Mouse (Mus musculus): ENCODE measurements around the gene Bmyc.
"Not testable (repeated sequence)": the region's sequence is repeated elsewhere in the genome, so short reads cannot be mapped to it uniquely, and the experiment has no call there.

Bmyc gene

DNA sequence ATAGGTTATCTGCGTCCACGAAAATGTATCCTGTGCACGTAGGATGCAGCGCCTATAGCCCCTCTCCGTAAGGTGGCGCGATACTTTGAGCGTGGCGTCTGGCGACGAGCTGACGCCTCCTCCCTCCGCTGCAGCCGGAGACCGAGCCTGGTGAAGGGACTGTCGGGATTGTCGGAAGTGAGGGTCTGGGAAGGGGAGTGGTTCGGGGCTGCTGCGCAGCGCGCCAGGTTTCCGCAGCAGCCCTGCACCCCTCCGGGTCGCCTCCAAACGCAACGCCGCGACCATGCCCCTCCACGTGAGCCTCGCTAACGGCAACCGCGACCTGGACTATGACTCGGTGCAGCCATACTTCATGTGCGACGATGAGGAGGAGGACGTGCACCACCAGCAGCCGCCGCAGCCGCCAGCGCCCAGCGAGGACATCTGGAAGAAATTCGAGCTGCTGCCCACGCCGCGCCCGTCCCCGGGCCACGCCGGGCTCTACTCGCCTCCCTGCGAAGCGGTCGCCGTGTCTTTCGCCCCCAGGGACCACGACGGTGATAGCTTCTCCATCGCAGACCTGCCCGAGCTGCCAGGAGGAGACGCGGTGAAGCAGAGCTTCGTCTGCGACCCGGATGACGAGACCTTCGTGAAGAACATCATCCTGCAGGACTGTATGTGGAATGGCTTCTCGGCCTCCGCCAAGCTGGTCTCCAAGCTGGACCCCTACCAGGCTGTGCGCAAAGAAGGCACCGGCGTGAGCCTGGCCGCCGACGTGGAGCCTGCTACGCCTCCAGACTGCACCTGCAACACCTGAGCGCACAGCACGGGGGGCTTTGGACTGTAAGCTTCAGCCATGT is at the start of gene Bmyc:
Gene Bmyc (plus strand): TSS at position 97 of the 839 bp plus-strand sequence.
- DNase-seq (ENCODE audit: low read depth, low spot score), result peak; percentile 80

DNA sequence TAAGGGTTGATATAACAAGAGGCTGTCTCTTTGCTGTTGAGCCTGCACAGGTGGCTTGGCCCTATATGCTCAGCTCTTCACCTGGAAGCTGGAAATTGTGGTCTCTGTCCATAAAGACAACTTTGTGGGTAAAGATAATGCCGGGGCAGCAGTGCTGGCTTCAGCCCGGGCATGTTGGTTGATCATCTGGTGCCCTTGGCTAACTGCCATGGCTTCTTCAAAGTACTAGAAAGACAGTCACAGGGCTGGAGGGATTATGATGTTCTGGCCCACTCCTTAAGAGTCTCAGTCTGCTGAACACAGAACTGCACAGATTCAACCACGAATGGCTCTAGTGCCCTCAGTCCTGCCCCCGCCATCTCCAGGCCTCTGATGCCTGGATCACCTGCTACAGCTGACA is 49.3 kb upstream of the Bmyc start:
- DNase-seq (ENCODE audit: low read depth, low spot score), result no peak

DNA sequence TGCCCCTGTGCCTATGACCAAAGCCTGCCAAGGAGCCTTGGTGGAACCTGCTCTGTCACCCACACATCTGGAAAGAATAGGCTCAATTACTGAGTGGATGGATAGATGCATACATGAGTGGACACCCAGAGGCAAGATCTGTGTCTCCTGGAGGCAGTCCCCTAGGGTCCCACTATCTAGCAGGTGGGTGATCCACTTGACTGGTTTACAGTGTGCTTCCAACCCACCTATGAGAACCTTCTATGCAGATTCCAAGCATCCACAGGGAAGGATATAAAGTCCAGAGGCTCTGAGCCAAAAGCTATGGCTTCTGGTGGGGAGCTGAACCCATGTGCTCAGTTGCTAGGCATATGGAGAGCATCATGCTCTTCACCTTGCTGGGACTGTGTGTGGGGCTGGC is 48.9 kb upstream of the Bmyc start, which contains the start of gene Lcn5:
Gene Lcn5 (plus strand): TSS at position 301 of the 400 bp plus-strand sequence.
- no peak for DNase-seq (ENCODE audit: low read depth, low spot score)

DNA sequence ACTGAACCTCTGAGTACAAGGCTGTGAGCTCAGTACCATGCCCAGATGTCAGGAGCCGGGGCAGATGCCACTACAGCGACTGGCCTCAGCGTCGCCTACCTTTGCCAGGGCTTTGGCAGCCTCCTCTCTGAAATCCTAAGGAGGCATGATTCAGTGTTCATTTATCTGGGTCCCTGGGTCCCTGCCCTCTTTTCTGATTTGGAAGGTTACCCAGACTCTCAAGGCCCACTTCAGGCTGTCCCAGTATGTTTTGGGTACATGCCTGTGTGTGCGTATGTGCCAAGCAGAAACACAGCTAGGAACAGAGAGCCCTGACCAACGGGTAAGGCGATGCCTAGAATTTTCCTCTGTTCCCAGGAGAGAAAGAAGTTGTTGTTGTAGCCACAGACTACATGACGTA is 46.3 kb upstream of the Bmyc start:
- DNase-seq (ENCODE audit: low read depth, low spot score), result no peak

DNA sequence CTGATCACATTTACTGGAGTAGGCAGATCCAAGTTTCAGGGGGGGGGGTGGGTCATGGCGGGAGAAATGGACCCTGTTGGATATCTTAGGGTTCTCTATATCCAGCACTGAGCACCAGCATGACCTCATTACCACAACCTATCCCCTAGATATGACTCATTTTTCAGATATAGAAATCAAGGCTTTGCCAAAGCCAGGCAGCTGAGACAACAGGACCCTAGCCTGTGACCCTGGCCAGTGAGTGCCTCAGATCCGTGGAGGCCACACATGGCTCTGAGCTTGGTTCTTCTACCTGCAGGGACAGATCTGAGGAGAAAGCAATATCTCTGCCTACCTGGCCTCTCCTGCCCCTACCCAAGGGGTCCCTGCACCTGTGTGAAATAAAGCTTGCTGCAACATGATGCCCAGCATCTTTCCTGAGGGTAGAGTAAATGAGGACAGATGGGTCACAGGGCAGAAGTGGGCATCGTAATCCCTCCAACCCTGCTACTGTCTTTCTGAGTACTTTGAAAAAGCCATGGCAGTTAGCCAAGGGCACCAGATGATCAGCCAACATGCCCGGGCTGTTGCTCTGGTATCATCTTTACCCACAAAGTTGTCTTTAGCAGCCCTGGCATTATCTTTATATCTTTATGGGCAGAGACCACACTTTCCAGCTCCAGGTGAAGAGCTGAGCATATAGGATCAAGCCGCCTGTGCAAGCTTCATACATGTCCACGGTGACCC is 45.1 kb upstream of the Bmyc start:
- no peak for DNase-seq (ENCODE audit: low read depth, low spot score)

DNA sequence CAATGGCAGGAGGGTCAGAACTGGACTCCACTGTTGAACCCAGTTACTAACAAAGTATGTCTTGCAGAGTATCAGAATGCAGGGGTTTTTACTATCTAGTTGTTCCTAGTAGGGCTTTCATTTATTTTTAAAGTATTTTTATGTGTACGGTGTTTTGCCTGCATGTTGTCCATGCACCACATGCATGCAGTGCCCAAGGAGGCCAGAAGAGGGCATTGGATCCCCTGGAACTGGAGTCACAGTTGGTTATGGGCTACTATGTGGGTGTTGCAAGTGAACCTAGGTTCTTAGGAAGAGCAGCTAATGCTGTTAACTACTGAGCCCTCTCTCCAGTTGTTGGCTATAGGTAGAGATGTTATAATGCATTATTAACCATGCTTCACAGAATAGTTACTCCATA is 43.0 kb upstream of the Bmyc start:
- DNase-seq (ENCODE audit: low read depth, low spot score), result peak; percentile 26

DNA sequence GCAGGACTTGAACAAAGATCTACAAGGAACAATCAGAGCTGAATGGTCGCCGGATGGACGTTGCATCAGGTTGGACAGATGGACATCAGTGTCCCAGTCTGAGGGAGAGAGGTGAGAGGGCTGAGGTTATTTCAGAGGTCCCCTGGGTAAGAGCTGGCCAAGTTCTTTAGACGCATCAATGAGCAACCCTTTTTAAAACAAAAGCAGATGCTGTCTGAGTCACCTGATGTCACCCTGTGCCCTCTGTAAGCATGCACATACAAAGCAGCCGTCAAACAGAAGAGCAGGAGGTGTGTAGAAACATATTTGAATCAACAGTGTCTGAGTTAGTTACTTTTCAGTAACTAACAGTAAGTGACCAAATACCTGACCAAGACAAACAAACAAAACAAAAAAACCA is 42.4 kb upstream of the Bmyc start:
- no peak for DNase-seq (ENCODE audit: low read depth, low spot score)

DNA sequence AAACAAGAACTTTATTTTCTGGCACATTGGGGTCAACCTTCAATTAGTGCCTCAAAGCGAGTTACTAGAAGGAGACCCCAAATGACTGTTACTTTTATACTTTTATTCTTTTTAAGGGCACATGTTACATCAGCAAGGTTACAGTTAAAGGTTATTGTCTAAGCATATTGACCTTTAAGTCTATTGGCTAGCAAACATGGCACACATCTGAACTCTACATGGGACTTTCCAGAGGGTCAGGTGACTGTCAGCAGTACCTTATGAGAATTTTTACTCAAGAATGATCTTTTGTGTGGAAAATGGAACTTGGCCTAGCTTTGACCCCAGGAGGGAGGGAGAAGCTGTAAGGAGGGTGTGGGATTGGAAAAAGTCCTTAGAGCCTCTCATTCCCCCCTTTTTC is 40.0 kb upstream of the Bmyc start:
- no peak for DNase-seq (ENCODE audit: low read depth, low spot score)

DNA sequence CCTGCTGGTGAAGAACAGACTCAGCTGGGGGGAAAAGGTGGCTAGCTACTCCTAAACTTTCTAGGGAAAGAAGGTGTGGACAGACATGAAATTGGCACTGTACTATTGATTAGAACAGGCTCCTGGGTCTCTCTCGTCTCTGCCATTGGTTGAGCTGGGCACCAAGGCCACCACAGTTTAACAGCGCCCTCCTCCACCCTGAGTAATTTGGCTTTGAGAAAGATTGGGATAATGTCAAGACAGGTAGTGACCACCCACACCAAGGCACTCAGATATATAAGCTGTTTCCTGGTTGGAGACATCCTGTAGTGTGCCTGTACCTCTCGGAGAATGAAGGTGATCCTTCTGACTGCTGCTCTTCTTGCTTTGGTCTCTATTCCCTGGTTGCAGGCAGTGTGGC is 30.1 kb upstream of the Bmyc start, which contains the start of gene Lcn6:
Gene Lcn6 (plus strand): TSS at position 301 of the 400 bp plus-strand sequence.
- DNase-seq (ENCODE audit: low read depth, low spot score), result no peak

DNA sequence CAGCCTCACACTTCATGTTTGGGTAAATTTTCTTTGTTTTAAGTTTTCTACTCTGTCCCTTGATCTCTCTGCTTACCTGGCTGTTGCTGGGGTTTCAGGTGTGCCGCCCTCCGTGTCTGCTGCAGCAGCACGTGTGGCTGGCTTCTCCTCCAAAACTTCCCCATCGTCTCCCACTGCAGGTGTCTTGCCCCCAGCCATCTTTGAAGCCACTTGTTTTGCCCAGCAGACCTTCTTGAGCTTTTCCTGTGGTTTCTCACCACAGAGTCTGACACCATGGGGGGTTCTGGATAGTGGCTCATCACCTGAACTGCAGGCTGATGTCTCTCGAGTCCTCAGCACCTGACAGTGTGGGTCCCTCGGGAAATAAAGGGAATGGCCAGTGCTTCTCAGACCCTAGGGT is 27.0 kb upstream of the Bmyc start:
- no peak for DNase-seq (ENCODE audit: low read depth, low spot score)

DNA sequence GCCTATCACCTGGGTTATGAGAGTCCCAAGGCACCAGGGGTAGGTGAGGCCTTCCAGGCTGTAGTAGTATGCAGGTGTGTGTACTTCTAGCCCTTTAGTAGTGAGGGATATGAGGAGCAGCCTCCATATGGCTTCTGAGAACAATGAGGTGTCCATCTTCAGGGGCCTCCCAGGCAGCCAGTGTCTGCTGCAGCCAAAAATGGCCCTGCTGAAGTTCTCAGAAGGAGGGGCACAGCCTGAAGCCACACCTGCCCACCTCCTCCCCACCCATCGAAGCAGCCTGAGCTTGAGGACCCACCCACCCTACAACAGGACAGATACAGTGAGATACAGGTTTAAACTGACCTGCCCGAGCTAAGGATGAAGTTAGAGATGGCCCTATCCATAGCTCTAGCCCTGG is 24.1 kb upstream of the Bmyc start, which contains the start of gene Lcn10:
Gene Lcn10 (plus strand): TSS at position 301 of the 400 bp plus-strand sequence.
- no peak for DNase-seq (ENCODE audit: low read depth, low spot score)

DNA sequence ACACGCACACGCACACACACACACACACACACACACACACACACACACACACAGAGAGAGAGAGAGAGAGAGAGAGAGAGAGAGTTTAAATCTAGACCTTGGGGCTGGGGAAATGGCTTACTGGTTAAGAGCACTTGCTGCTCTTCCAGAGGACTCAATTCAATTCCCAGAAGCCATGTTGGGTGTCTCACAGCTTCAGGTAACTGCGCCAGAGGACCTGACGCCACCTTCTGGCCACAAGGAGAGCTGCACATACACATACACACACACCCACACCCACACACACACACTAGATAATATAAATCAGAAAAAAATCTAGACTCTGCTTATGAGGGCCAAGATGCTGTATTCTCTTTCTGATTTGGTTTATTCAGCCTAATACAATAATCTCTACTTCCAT is 19.6 kb upstream of the Bmyc start:
- DNase-seq (ENCODE audit: low read depth, low spot score), result no peak

DNA sequence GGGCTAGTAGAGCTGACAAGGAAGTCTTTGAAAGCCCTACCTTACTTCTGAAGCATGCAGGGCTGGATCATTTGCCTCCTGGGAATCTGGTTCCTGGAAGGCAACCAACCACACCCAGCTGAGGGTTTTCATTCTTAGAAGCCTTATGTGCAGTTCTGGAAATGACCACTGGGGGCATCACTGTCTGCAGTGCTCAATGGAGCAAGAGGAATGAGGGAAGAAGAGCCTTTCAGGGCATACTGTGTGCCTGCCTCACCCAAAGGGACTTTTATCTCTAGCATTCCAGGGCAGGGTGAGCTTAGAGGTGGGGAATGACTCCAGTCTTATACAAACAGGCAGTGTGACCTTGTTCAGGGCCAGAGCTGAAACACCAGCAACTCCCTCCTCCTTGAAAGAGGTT is 11.9 kb upstream of the Bmyc start:
- peak; percentile 45 for DNase-seq (ENCODE audit: low read depth, low spot score)

DNA sequence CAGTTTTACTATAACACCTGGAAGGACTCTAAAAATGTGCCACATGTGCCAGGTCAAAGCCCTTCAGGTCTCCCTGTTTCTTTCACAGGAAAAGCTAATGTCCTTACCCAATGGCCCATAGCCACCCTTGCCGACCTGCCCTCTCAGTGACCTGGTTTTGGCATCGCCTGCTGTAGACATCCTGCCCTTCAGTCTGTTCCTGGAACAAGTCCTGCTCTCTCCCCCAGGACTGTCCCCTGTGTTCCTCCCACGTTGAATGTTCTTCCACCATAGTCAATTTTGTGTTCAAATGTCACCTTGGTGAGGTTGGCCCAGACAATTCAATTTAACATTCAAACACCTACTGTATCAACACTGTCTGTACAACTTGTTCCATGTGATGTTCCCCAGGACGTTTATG is 9.6 kb upstream of the Bmyc start:
- no peak for DNase-seq (ENCODE audit: low read depth, low spot score)

DNA sequence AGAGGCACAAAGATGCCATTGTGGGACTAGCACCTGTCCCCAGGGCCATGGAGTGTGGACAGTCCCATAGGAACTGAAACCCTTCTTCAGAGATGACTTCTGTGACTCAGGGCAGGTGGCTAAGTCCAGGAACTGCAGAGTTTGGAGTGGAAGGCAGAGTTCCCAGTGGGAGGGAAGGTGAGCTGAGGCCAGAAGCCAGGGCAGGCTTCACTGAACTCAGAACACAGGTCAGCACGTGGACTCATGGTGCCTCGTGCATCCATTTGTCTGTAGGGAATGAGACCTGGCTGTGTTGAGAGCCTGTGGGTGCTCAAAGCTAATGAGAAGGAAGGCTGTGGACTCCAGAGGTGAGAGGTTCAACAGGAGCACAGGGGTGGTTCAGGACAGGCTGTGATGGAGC is 7.8 kb upstream of the Bmyc start:
- no peak for DNase-seq (ENCODE audit: low read depth, low spot score)

DNA sequence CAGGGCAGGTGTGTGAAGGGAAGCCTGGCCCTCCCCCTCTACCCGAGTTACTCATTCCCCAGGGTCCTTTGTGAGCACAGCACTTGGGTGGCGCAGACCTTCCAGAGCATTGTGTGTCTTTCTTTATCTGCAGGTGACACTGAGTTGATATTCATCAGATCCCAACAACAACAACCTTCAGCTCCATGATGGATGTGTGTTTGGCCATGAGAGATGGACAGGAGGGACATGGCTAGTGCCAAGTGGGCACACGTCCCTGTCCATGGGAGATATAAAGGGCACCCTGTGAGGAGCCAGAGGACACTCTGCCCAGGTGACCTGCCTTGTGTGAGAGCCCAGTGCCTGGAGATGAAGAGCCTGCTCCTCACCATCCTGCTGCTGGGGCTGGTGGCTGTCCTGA is 6.8 kb upstream of the Bmyc start, which contains the start of gene Obp2a:
Gene Obp2a (plus strand): TSS at position 301 of the 400 bp plus-strand sequence.
- DNase-seq (ENCODE audit: low read depth, low spot score), result not testable (repeated sequence)

DNA sequence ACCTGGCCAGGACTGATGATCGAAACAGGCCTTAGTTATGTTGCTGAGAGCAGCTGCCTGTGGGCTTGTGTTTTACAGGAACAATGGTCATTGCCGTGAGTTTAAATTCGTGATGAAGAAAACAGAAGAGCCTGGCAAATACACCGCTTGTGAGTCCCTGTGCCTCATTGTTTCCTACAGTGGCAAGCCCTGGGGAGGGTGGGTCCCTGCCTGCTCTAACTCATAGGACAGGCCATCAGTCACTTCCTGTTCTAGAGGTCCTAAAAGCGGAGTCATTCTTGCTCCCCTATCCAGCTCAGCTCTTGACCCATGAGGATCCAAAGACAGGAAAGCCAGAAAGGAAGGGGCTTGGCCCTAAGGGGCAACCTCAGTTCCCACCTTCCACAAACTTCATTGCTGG is 5.5 kb upstream of the Bmyc start:
- DNase-seq (ENCODE audit: low read depth, low spot score), result no peak

DNA sequence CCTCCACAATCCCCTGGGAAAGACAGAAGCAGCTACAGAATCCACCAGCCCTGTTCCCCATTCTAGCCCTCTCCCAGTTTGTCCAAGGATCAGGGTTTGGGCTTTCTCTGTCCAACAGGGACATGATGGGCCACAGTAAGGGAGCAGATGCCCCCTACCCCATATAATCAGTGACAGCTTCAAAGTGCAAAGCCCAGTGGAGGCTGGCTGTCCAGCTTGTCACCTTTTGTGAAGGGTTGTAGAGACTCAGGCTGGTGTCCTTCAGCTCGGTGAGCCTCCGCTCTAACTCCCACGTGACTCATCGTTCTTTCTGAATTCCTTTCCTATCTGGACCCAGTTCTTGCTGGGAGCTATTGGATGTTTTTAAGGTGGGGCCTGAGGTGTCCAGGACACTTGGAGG is 2.8 kb upstream of the Bmyc start:
- DNase-seq (ENCODE audit: low read depth, low spot score), result no peak

DNA sequence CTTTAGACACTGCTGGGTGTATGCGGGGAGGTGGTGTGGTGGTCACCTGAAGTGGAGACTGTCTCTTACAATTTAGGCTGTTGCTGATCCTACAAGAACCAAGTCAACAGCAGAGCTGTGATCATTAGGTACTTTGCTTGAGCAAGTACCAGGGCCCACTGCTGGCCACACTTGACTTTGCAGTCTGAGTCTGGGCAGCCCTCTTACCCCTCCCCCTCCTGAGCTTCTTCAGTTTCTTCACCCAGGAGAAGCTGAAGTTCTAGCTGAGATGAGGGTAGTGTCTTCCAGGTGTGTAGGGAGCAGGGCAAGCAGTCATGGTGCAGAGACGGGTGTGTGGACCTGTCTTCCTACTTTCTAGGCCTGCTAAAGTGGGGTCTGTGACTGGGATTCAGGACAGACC is 1.6 kb downstream of the Bmyc start:
- DNase-seq (ENCODE audit: low read depth, low spot score), result peak; percentile 33

DNA sequence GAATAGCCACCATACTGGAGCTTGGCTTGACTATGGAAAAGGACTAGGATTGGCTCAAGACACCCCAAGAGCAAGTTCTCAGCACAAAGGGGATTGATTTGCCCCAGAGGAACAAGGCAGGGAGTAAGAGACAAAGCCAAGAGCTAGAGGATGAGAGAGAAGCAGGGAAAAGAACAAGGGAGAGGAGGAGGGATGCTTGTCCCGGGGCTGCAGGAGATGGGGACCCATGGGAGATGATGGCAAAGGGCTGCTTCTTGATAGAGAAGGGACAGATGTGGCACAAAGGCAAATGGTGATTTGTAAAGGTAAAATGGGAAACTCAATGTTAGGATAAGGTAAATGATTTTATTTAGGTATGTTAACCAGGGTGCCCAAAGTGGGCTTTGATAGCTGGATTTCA is 2.5 kb downstream of the Bmyc start:
- DNase-seq (ENCODE audit: low read depth, low spot score), result not testable (repeated sequence)

DNA sequence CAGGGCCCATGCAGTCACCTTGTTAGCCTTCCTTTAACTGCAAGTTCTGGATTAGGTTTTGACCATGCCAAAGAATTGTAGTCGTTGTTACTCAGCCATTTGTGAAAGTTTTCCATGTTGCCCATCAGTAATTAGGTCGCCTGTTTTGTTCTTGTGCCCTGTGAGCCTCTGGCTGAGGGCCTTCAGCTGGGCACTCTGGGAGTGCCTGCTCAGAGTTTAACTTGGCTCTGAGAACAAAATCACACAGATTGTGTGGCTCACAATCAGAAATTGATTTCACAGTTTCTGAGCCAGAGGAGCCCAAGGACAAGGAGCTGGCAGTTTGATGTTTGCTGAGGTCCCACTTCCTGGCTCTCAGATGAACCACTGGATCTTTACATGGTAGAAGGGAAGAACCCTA is 3.3 kb downstream of the Bmyc start:
- DNase-seq (ENCODE audit: low read depth, low spot score), result not testable (repeated sequence)

DNA sequence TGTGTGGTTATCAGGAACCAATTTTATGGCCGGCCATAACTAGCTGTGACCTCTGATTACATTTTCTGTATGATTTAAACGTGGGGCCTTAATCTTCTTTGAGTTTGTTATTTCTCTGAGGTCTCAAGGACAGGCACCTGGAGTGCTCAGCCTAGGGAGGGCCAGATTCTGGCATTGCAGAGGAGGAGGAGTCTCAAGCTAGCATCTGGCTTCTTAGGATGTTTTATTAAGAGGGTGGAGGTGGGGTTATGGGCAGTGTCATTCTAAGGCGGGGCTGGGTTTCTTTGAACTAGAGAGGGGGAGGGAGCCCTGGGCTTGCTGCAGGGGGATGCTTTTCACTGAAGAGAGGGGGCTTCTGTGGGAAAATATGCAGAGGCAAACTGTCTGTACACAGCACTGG is 5.1 kb downstream of the Bmyc start:
- not testable (repeated sequence) for DNase-seq (ENCODE audit: low read depth, low spot score)

DNA sequence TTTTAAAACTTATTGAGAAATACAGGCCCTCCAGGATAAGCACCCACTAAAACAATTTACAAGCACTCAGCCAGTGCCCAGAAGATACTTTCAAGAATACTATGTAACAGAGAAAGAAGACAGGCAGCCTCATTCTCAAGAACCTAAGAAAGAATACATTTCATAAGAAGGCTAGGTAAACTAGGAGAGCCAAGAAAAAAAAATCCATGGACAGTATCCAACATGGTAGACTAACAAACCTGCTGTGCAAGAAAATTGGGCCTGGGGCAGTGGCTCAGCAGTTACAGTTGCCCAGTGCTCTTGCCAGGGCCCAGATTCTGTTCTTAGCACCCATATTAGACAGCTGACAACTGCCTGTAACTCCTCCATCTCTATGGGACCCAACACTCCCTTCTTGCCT is 10.7 kb downstream of the Bmyc start:
- no peak for DNase-seq (ENCODE audit: low read depth, low spot score)
